Mouse (Mus musculus) intestine, postnatal 0 days (tissue): ENCODE measurements at regions not wholly inside any gene's neighbourhood (a gene's known extent, or its start where the extent isn't known, plus 50 kb on each side); places are given as distances from the start of the nearest gene placed in this dataset.

Experiments used
- ATAC-seq: fragments of 200-750 bp; cut with Nextera tagmentation; 2 replicates; pipeline ENCODE4 v1.8.0; 2017; ENCODE audit warnings: mild to moderate bottlenecking, moderate TSS enrichment, moderate library complexity
- H3K27ac ChIP-seq: fragments of 300-500 bp; sonication (generic); 2 replicates; pipeline ENCODE4 v1.5.1; 2014; ENCODE audit warnings: mild to moderate bottlenecking, low read depth, low read length, moderate library complexity
- H3K27me3 ChIP-seq: fragments of 300-500 bp; sonication (generic); replicated peaks from 2 replicates; pipeline ENCODE4 v1.6.1; 2014; ENCODE audit warnings: low read length, mixed read lengths; ENCODE audit not compliant: control insufficient read depth, insufficient read depth
- H3K36me3 ChIP-seq: fragments of 300-500 bp; sonication (generic); 2 replicates; pipeline ENCODE4 v1.6.1; 2014; ENCODE audit warnings: mild to moderate bottlenecking, moderate library complexity; ENCODE audit not compliant: control insufficient read depth, insufficient read depth
- H3K4me1 ChIP-seq: fragments of 300-500 bp; sonication (generic); replicated peaks from 2 replicates; pipeline ENCODE4 v1.6.1; 2014; ENCODE audit warnings: antibody characterized with exemption, low read length, mixed read lengths; ENCODE audit not compliant: control insufficient read depth, insufficient read depth
- H3K4me2 ChIP-seq: fragments of 300-500 bp; sonication (generic); replicated peaks from 2 replicates; pipeline ENCODE4 v1.6.1; 2014; ENCODE audit warnings: low read depth, mild to moderate bottlenecking, moderate library complexity
- H3K4me3 ChIP-seq: fragments of 300-500 bp; sonication (generic); 2 replicates; pipeline ENCODE4 v1.5.1; 2014; ENCODE audit warnings: low read depth, low read length
- H3K9ac ChIP-seq: fragments of 300-500 bp; sonication (generic); 2 replicates; pipeline ENCODE4 v1.6.1; 2014; ENCODE audit warnings: mild to moderate bottlenecking, low read depth, low read length
- H3K9me3 ChIP-seq: fragments of 300-500 bp; sonication (generic); 2 replicates; pipeline ENCODE4 v1.6.1; 2016; ENCODE audit warnings: mixed run types; ENCODE audit not compliant: control insufficient read depth
- CTCF ChIP-seq: sonication (generic); IDR thresholded peaks from 2 replicates; pipeline ENCODE4 v1.5.1; 2016; ENCODE audit warnings: low read depth, mild to moderate bottlenecking, control low read depth, antibody characterized with exemption, moderate library complexity
- WGBS: fragments of 180-500 bp; shearing (Covaris S2); extraction: QIAGEN DNeasy Blood & Tissue Kit; methylation state at CpG from one replicate; pipeline ENCODE4 v1.1.7; 2014; 5-methylcytosine and 5-hydroxymethylcytosine counted together

DNA sequence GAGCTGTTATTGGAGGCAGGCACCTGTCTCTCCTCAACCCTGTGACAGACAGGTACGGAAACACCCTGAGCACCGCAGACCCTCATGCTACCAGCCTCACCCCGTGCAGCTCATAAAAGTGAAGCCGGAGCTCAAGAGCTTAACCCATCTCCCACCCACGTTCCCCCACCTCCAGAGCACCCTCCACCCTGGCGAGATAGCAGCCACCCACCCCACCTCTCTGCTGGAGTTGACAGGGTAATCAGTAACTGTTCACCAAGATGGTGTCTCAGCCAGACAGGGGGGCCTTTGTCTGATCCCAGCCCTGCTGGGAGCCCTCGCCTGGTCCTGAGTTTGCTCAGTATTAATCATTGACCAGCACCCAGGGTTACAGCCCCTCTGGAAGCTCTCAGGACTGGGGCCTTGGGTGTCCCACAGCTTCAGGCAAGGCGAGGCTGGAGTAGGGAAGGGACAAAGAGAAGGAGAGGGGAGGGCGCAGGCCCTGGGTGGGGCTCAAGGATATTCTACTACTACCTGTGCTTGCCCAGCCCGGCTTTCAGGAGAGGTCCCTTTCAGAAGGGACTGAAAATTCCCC, 151.3 kb upstream of the Haao start:
- 41% methylated on average over 10 of the region's 10 CpGs for WGBS
- Histone ChIP-seq H3K9ac (no peak overlapping the region), H3K27ac (peak overlapping the region; percentile 76), H3K4me3 (no peak overlapping the region), H3K4me1 (0 out of 2 replicates have a peak, but pooled peaks cover 10% of the 10 kb centered on the region), H3K27me3 (no peaks in the 10 kb centered on the region), H3K4me2 (peak overlapping the region; percentile 51), H3K9me3 (no peaks in the 10 kb centered on the region), H3K36me3 (no peaks in the 10 kb centered on the region)
- TF ChIP-seq CTCF = no peak
- peak; percentile 94 for ATAC-seq

GRCm38 (mm10) chr17:83998341-83998740, 150.6 kb upstream of the Haao start:
- Histone ChIP-seq H3K4me1 (0 out of 2 replicates have a peak, but pooled peaks cover 10% of the 10 kb centered on the region), H3K9ac (0 out of 2 replicates have a peak overlapping the region, but pooled peaks have one; percentile 2), H3K4me2 (peak overlapping the region; percentile 51), H3K36me3 (no peaks in the 10 kb centered on the region), H3K27ac (peak overlapping the region; percentile 76), H3K27me3 (no peaks in the 10 kb centered on the region), H3K4me3 (no peak overlapping the region; the same call in 1 of the 2 replicates), H3K9me3 (no peaks in the 10 kb centered on the region)
- 42% methylated on average over 7 of the region's 7 CpGs for WGBS
- TF ChIP-seq CTCF = no peak
- no peak for ATAC-seq

DNA sequence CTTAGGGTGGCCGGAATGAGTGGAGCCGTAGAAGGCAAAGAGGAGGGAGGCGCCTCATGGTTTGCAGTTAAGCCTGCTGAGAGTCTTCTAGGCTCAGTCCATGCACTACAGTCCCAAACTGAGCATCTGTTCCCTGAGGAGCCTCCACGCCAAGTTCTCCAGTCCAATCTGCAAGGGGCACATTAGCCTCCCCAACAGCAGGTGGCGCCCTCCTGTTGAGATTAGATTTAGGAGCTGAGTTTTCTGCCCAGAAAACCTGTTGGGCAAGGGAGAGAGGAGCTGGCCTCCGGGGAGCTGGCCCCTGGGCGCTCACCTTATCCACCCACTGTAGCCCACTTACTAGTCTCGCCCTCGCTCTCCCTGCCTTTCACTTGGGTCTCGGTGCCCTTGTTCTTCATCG, 150.0 kb upstream of the Haao start:
- H3K36me3 ChIP-seq = no peaks in the 10 kb centered on the region
- no peaks in the 10 kb centered on the region for H3K9me3 ChIP-seq
- H3K4me2 ChIP-seq = peak overlapping the region; percentile 51
- TF ChIP-seq CTCF = peak; percentile 87
- H3K4me1 ChIP-seq = 0 out of 2 replicates have a peak, but pooled peaks cover 5% of the 10 kb centered on the region
- no peaks in the 10 kb centered on the region for H3K27me3 ChIP-seq
- 50% methylated on average over 11 of the region's 11 CpGs for WGBS
- ATAC-seq = no peak
- peak overlapping the region; percentile 12; the same call in 1 of the 2 replicates for H3K4me3 ChIP-seq
- peak overlapping the region; percentile 76; the same call in 1 of the 2 replicates for H3K27ac ChIP-seq
- no peak overlapping the region for H3K9ac ChIP-seq

DNA sequence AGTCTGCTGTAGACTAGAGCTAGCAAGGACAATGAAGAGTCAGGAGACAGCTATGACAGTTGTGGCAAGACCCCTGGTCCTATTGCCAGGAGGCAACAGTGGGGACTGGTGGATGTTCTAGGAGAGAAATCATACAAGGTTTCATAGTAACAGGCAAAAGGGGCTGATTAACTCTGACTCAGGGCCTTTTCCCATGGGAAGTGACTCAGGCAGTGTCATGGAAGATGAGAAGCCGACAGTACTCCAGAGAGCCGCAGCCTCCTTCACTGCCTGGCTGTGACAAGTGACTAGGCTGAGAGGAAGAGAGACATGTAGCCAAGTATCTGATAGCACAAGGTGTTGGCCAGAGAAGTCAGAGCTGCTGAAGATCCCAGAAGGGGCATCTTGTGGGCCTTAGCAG, 145.3 kb upstream of the Haao start:
- Histone ChIP-seq H3K4me3 (no peak overlapping the region), H3K9ac (no peak overlapping the region), H3K27me3 (no peaks in the 10 kb centered on the region), H3K9me3 (no peaks in the 10 kb centered on the region), H3K27ac (no peak overlapping the region), H3K36me3 (no peaks in the 10 kb centered on the region), H3K4me1 (no peaks in the 10 kb centered on the region), H3K4me2 (no peak overlapping the region)
- 81% methylated on average over 2 of the region's 2 CpGs for WGBS
- ATAC-seq = no peak
- no peak for TF ChIP-seq CTCF

DNA sequence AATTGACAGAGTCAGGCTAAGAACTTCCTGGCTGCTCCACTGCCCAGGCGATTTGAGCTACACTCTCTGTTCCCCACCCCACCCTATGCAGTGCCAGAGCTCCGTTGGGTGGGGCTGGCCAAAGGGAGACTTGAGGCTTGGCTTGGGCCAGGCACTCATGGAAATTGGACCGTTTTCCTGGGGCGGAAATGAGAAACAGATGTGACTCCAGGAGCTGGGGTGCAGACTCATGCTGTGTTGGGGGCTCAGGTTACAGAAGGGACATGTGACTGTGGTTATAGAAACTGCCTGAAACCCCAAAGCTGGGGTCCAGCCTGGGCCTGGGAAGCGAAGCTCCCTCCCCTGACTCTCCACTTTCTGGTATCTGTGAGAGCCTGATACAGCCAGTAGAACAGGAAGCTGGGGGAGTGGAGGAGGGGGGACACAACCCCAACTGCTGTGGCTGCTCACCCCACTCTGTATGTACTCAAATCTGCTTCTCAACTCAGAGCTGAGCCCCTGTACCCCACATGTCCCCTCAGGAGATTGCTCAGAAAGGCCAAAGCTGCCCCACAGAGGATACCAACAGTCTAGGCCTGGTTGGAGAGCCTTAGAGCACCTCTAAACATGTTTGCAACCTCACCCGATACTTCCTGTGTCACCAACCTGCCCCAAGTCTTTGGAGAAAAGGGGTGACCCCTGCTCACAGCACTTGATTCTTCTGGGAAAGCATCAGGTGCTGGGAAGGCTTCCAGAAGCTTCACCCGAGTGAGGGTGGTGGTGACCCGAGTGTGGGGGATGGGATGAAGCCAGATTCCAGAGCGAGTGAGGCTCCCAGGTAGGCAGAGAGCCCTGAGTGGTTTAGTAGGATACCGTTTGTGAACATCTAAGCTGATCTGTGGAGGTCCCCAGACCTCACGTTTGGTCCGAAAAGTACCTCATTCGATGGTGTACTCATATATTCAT, 142.9 kb upstream of the Haao start:
- H3K27ac ChIP-seq = 0 out of 2 replicates have a peak overlapping the region, but pooled peaks have one; percentile 29
- no peak for TF ChIP-seq CTCF
- H3K36me3 ChIP-seq = no peaks in the 10 kb centered on the region
- H3K27me3 ChIP-seq = no peaks in the 10 kb centered on the region
- WGBS = 56% methylated on average over 13 of the region's 13 CpGs
- H3K4me2 ChIP-seq = no peak overlapping the region
- peaks cover 8% of the 10 kb centered on the region; the same call in 1 of the 2 replicates for H3K4me1 ChIP-seq
- no peak overlapping the region for H3K4me3 ChIP-seq
- H3K9me3 ChIP-seq = no peaks in the 10 kb centered on the region
- ATAC-seq = peak; percentile 65
- H3K9ac ChIP-seq = no peak overlapping the region

DNA sequence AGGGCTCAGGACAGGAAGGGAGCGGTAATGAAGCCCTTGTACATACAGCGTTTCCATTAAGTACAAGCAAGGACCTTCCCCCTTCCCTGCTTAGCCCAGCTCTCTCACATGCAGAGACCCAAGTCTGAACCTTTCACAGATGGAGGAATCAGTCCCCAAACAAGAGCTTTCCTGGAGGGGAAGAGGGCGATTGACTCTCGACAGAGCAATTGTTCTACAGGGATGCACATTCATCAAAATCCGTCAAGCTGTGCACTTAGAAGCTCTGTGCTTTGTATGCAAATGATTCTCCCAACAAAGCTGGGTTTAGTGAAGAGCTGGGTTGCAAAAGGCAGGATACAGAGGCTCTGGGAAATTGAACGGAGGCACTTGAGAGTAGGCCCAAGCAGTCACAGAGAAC, 141.1 kb upstream of the Haao start:
- H3K36me3 ChIP-seq = no peaks in the 10 kb centered on the region
- H3K9me3 ChIP-seq = no peaks in the 10 kb centered on the region
- no peak overlapping the region for H3K27ac ChIP-seq
- H3K4me1 ChIP-seq = peaks cover 8% of the 10 kb centered on the region; the same call in 1 of the 2 replicates
- H3K9ac ChIP-seq = no peak overlapping the region
- TF ChIP-seq CTCF = no peak
- WGBS = 55% methylated on average over 6 of the region's 6 CpGs
- no peak overlapping the region for H3K4me2 ChIP-seq
- H3K27me3 ChIP-seq = no peaks in the 10 kb centered on the region
- H3K4me3 ChIP-seq = no peak overlapping the region
- ATAC-seq = no peak
